Mouse (Mus musculus) mouse trophoblast stem cell (cell line): ENCODE results near the gene Cutal.

Experiments used
- in situ Hi-C, 2 experiments: fragments of 300-500 bp; cut with MseI, MboI; formaldehyde crosslinking; loops; 2 replicates in 1 of 2; 3 replicates in 1 of 2; pipeline ENCODE4 v1.15.1; 2025

Cutal gene

DNA sequence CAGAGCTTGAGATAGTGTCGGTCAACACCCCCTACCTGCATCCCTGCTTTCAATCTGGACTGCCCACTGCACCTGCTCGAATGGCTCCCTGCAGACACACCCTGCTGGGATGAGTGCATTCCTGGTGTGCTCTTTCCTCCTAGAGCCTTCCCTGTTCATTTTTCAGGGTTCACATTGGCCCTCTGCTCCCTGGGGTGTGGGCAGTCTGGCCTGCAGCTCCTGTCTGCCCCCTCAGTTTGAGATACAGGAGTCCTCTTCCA, 40.6 kb downstream of the Cutal start:
- in situ Hi-C loops, result no loop called here

DNA sequence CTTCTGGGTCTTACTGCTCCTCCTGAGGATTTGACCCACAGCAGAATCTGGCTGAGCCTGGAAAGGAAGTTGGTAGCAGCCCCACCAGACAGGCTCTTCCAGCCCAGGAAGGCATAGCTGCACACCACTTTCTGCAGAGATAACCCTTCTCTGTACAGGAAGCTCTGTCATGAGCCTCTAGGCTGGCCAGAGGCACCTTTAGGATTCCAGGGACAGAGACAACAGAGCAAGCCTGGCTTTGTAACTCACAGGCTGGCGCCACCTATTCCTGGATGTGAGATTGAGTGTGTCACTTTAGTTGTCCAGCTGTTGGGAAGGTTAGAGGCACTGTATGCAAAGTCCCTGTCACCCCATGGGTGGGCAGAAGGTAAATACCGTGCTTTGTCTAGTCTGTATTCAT, 40.9 kb downstream of the Cutal start:
- in situ Hi-C loops, result no loop called here

DNA sequence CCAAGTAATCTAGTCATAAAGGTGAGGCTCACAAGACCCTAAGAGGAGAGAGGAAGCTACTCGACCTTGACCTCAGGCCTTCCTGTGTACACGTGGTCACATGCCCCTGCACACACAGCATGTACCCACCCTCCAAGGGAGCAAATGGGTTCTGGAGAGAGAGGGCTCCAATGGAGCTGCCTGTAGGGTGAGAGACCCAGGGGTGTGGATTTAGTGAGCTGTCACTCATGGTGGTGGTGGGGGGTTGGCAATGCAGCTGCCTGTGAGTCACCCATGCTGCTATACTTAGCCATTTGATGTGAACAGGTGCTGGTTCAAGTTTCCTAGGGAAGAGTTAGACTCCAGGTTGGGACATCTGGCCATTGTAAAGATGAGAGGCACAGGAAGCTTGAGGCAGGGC, 45.9 kb downstream of the Cutal start:
- in situ Hi-C loops, result no loop called here

DNA sequence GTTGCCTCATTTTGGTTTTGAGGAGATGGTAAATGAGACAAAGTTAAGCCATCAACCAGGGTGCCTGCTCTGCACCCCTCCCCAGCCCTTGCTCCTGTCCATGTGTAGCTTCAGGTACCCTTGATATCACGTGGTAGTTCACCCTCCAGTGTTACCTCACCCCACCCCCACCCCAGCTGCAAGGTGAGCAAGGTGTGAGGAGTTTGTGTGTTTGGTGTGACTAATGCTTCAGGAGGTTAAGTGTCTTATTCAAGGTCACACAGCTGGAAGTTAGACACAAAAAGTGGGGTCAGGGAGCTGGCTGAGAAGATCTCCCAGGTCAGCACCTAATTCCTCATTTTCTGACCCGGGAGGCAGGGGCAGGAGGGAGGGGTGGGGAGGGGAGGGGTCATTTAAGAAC, 48.5 kb downstream of the Cutal start:
- in situ Hi-C loops, result no loop called here

DNA sequence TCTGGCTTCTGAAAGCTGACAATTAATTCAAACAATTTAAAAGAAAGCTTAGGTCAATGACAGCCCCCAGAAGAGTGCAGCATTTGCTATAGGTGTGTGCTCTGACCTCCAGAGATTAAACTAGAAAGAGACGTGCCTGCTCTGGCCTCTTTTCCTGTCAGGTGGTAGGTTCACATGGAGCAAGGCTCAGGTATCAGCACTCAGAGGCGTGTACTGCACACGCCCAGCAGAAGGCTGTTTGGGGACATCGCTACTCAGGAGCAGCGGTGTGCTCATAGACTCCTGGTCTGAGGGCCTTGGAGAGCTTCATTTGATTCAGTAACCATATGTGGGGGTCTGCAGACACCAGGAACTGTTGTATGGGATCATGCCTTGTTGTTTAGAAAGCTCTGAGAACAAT, 53.1 kb downstream of the Cutal start:
- in situ Hi-C loops, result no loop called here

DNA sequence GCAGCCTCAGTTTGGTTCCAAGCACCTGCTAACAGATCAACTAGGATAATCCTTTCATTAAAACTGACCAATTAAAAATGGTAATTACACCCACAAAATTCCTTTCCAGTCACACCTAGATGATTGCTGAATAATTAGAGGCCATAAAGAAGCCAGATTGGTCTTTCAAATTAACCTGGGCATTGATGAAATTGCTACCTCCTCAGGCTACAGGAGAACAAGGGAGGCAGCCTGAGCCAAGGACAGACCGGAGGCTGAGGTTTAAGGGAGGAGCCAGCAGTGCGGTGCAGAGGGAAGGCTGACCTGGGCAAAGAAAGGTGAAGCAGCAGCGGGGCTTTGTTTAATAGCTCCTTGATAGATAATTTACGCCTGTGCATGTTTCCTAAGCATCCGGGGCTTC, 63.3 kb downstream of the Cutal start:
- in situ Hi-C loops, result no loop called here

DNA sequence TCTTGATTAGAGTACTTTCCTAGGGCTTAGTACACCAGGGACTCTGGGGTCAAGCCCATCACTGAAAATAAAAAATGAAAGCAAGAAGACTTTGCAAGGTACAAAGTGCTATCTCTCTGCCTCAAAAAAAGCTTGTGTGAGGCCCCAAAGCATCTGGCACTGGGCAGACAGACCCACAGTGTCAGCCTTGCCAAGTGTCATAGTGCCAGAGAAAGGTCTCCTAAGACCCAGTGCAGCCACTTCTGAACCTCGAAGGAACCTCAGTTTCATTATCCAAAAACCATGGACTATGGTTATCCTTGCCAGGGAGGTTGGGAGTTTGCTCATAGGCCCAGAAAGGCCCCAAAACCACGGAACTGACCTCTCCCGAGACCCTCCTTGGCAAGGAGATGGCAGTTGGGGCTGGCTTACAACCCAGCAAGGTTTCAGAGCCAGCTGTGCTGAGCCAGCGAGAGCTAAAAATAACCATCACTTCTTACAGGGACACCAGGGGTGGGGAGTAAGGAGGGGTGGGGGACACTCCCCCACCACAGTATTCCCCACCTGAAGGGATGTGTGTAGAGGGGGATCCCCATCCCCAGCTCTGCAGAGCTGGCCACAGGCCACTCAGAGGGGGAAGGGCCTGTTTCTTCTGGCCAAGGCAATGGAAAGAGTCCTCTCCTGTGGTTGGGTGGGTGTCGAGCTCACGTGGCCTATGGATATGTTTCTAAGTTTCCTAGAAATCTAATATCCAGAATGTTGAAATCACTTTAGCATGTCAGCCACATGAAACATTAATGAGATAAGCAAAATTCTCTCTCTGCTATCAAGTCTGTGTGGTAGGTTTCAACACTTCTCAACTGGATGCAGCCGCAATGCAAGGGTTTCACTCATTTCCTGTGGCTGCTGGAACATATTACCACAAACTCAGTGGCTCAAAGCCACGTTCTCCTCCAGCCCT, 64.3 kb downstream of the Cutal start:
- in situ Hi-C loops, result no loop called here

DNA sequence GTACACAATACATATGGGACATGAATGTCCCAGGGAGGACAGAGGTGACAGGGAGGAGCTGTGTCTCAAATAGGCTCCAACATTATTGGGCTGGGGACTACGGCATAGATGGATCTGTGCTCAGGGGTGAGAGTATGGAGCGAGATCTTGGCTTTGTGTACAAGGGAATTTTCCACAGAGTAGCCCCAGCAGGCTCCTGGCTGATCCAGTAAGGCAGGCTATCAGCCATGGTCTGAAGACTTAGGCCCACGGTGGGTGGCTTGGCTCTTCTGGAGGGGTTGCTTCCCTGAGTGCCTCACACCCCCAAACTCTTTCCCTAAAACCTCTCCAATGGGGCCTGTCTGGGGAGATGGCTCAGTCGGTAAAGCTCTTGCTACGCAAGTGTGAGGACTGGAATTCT, 66.0 kb downstream of the Cutal start:
- in situ Hi-C loops, result no loop called here

DNA sequence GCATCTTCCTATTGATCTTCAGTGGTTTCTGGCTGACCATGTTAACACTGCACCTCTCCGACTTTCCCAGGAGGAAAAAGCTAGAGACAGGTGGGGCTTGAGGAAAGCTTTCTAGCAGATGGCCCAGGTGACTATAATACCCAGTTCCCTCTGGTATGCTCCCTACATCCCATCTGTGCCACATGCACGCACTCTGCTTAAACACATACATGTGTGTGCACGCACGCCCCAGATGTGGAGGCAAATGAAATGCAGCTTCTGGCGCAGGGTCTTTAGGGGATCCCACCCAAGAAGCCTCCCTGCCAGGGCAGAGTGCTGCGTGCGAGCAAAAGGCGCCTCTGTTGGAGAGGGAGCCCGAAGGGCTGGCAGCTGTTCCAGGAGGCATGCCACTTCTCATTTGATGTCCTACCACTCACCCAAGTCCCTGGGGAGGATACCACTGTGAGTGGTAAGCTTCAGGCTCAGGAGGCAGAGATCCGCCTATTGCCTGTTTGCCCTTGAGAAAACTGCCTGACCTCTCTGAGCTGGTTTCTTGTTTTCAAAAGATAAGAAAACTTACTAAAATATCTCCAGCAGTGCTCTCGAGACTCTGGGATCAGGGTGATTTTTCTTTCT, 67.0 kb downstream of the Cutal start:
- in situ Hi-C loops, result no loop called here
